Mouse (Mus musculus) stomach, embryonic 14.5 days (tissue): Measurements from ENCODE around the gene Tbxas1. TPM values are rescaled to one million over a fixed set of nuclear protein-coding genes. Genes with fewer than 3 reads are reported as not detected.

Experiments used
- ATAC-seq: fragments of 200-750 bp; cut with Nextera tagmentation; 2 replicates; pipeline ENCODE4 v1.8.0; 2017; ENCODE audit warnings: low read depth, moderate TSS enrichment; ENCODE audit not compliant: insufficient number of reproducible peaks, insufficient read depth, low FRiP score
- H3K27ac ChIP-seq: fragments of 300-500 bp; sonication (generic); 2 replicates; pipeline ENCODE4 v1.5.1; 2014; ENCODE audit warnings: mild to moderate bottlenecking, low read length, moderate library complexity, mixed read lengths
- H3K27me3 ChIP-seq: fragments of 300-500 bp; sonication (generic); 2 replicates; pipeline ENCODE4 v1.6.1; 2014; ENCODE audit warnings: low read length, control low read depth, mixed read lengths; ENCODE audit not compliant: control insufficient read depth, insufficient read depth
- H3K36me3 ChIP-seq: fragments of 300-500 bp; sonication (generic); 2 replicates; pipeline ENCODE4 v1.6.1; 2014; ENCODE audit warnings: mild to moderate bottlenecking, control low read depth, low read length, moderate library complexity, mixed read lengths; ENCODE audit not compliant: control insufficient read depth, insufficient read depth
- H3K4me1 ChIP-seq: fragments of 300-500 bp; sonication (generic); 2 replicates; pipeline ENCODE4 v1.6.1; 2014; ENCODE audit warnings: low read length, control low read depth, mixed read lengths; ENCODE audit not compliant: control insufficient read depth, insufficient read depth
- H3K4me2 ChIP-seq: fragments of 300-500 bp; sonication (generic); replicated peaks from 2 replicates; pipeline ENCODE4 v1.6.1; 2014; ENCODE audit warnings: low read depth, low read length, control low read depth
- H3K4me3 ChIP-seq: fragments of 300-500 bp; sonication (generic); 2 replicates; pipeline ENCODE4 v1.5.1; 2014; ENCODE audit warnings: low read depth, low read length, control low read depth
- H3K9ac ChIP-seq: fragments of 300-500 bp; sonication (generic); replicated peaks from 2 replicates; pipeline ENCODE4 v1.6.1; 2014; ENCODE audit warnings: low read depth, mild to moderate bottlenecking, control low read depth, low read length, moderate library complexity, mixed read lengths
- H3K9me3 ChIP-seq: fragments of 300-500 bp; sonication (generic); 2 replicates; pipeline ENCODE4 v1.6.1; 2016; ENCODE audit warnings: low read depth, low read length, control low read depth; ENCODE audit not compliant: control insufficient read depth
- WGBS: fragments of 180-500 bp; shearing (Covaris S2); extraction: QIAGEN DNeasy Blood & Tissue Kit; methylation state at CpG from one replicate; pipeline ENCODE4 v1.1.7; 2014; 5-methylcytosine and 5-hydroxymethylcytosine counted together
- polyA plus RNA-seq: library from polyadenylated mRNA; unstranded; fragments of >200 nt; fragmentation: Nextera tagmentation; extraction: Ambion mirVana; gene quantifications from 2 replicates; pipeline ENCODE4 v1.2.1, GENCODE M21; 2014

The Tbxas1 gene
- polyA plus RNA-seq, 1 experiment from 2014 or later, result 3.3 TPM

DNA sequence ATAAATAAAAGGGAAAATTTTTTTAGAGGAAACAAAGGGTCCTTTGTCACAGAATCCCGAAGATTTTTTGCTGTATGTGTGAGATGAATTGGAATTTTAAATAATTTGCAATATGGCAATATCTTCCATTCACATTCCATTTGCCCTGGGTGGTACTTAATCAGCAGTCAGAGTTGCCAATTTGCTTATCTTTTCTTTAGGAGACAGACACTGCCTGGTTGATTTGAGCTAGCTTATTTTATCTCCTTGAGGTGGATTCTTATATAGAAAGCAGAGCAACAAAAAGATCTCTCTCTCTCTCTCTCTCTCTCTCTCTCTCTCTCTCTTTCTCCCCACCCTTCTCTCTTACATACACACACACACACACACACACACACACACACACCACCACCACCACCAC lies 9.9 kb downstream of the Tbxas1 start:
- WGBS, result 50% methylated on average over 1 of the region's 1 CpGs
- H3K9ac ChIP-seq, result no peak overlapping the region
- ATAC-seq, result no peak
- H3K4me1 ChIP-seq, result peaks cover 17% of the 10 kb centered on the region
- no peaks in the 10 kb centered on the region for H3K36me3 ChIP-seq
- no peak overlapping the region for H3K4me2 ChIP-seq
- H3K9me3 ChIP-seq, result no peaks in the 10 kb centered on the region
- H3K27me3 ChIP-seq, result no peaks in the 10 kb centered on the region
- no peak overlapping the region for H3K4me3 ChIP-seq
- H3K27ac ChIP-seq, result no peak overlapping the region

DNA sequence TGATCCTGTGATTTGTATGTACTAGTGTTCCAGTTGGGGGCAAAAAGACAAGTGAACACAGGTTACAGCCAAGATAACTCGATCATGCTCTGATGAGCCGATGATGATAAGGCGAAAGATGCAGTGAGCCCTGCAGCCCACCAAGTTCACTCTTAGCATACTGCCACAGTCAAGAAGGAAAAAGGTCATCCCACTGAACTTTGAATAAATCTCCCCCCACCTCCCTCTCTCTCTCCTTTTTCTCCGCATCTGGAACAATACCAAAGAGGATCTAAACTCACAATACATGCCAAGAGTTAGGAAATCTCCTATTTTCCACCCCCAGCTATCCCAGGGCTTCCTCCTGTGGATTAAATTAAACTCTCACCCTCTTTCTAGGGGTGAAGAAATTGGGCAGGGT lies 12.2 kb downstream of the Tbxas1 start:
- Histone ChIP-seq H3K9ac (no peak overlapping the region), H3K4me3 (no peak overlapping the region), H3K36me3 (no peaks in the 10 kb centered on the region), H3K4me1 (peaks cover 13% of the 10 kb centered on the region), H3K27me3 (no peaks in the 10 kb centered on the region), H3K4me2 (no peak overlapping the region), H3K27ac (no peak overlapping the region), H3K9me3 (no peaks in the 10 kb centered on the region)
- WGBS, result 89% methylated on average over 4 of the region's 4 CpGs
- ATAC-seq, result no peak

DNA sequence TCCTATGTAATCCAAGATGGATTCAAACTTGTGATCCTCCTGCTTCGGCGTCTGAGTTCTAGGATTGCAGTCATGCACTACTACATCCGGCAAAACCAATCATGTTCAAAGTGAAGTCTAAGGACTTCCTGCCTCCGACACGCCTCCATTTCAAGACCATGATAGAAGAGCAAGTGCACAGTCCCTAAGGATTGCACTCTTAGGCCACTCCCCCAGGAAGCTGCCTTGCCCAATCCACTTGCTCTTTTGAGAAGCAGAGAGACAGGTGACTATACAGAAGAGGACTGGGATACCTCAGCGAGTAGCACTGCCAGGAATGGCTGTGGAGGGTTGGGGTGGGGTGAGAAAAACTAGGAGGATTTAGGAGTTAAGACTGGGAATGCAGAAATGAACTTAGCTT lies 14.0 kb downstream of the Tbxas1 start:
- H3K27me3 ChIP-seq, result no peaks in the 10 kb centered on the region
- no peak overlapping the region for H3K9ac ChIP-seq
- 72% methylated on average over 6 of the region's 6 CpGs for WGBS
- no peaks in the 10 kb centered on the region for H3K4me1 ChIP-seq
- ATAC-seq, result no peak
- H3K27ac ChIP-seq, result no peak overlapping the region
- no peaks in the 10 kb centered on the region for H3K36me3 ChIP-seq
- no peak overlapping the region for H3K4me2 ChIP-seq
- H3K4me3 ChIP-seq, result no peak overlapping the region
- H3K9me3 ChIP-seq, result no peaks in the 10 kb centered on the region

DNA sequence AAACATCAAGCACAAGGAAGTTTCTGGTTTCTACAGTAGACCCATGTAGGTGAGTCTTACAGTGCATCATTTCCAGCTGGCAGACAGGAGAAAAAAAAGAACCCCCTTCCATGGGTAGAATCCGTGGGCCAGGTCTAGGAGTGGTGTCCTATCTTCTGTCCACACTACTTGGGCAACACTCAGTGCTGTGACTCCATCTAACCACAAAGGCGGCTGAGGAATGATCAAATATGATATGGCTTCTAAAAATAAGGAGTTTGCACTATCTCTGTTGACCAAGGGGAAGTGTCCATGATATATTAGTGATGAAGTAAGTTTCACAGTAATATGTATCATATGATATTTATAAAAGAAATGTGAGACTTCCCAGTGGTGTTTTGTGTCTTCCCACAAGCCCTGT lies 16.8 kb downstream of the Tbxas1 start:
- H3K36me3 ChIP-seq, result no peaks in the 10 kb centered on the region
- H3K27me3 ChIP-seq, result no peaks in the 10 kb centered on the region
- no peak overlapping the region for H3K27ac ChIP-seq
- no peak overlapping the region for H3K9ac ChIP-seq
- H3K4me1 ChIP-seq, result no peaks in the 10 kb centered on the region
- H3K9me3 ChIP-seq, result no peaks in the 10 kb centered on the region
- WGBS, result 69% methylated on average over 2 of the region's 2 CpGs
- ATAC-seq, result no peak
- no peak overlapping the region for H3K4me2 ChIP-seq
- no peak overlapping the region for H3K4me3 ChIP-seq

DNA sequence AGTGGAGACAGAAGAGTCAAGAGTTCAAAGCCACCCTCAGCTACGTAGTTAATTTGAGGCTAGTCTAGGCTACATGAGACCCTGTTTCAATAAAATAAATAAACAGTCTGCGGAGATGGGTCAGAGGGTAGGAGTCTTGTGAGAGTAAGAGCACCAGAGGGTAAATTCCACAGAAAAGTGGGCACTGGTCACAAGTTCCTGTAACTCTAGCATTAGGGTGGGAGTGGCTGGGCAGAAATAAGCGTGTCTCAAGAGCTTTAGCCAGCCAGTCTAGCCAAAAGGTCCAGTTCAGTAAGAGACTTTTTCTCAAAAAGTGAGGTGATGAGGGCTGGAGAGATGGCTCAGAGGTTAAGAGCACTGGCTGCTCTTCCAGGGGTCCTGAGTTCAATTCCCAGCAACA lies 18.4 kb downstream of the Tbxas1 start:
- no peak overlapping the region for H3K27ac ChIP-seq
- H3K27me3 ChIP-seq, result no peaks in the 10 kb centered on the region
- H3K4me3 ChIP-seq, result no peak overlapping the region
- 0 out of 2 replicates have a peak, but pooled peaks cover 2% of the 10 kb centered on the region for H3K4me1 ChIP-seq
- 59% methylated on average over 3 of the region's 3 CpGs for WGBS
- H3K9me3 ChIP-seq, result no peaks in the 10 kb centered on the region
- no peak overlapping the region for H3K4me2 ChIP-seq
- no peaks in the 10 kb centered on the region for H3K36me3 ChIP-seq
- no peak for ATAC-seq
- no peak overlapping the region for H3K9ac ChIP-seq

DNA sequence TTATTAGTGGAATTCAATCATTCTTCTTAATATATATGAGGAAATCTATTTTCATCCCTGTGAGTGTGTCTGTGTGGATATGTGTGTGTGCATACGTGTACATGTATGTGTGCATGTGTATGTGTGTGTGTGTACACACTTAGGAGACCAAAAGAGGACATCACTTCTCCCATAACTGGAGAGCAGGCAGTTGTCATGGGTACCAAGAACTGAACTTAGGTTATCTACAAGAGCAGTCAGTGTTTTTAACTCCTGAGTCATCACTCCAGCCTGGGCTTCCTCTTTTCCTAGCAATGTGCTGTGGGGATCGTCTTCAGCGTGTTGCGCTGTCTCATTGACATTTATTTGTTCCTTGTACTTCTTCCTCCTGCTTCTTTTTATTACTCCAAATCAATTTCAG lies 24.9 kb downstream of the Tbxas1 start:
- Histone ChIP-seq H3K9ac (no peak overlapping the region), H3K4me3 (no peak overlapping the region), H3K36me3 (no peaks in the 10 kb centered on the region), H3K27me3 (no peaks in the 10 kb centered on the region), H3K9me3 (no peaks in the 10 kb centered on the region), H3K4me1 (0 out of 2 replicates have a peak, but pooled peaks cover 4% of the 10 kb centered on the region), H3K4me2 (no peak overlapping the region), H3K27ac (no peak overlapping the region)
- no peak; the same call in 1 of the 2 replicates for ATAC-seq
- WGBS, result 87% methylated on average over 4 of the region's 4 CpGs

DNA sequence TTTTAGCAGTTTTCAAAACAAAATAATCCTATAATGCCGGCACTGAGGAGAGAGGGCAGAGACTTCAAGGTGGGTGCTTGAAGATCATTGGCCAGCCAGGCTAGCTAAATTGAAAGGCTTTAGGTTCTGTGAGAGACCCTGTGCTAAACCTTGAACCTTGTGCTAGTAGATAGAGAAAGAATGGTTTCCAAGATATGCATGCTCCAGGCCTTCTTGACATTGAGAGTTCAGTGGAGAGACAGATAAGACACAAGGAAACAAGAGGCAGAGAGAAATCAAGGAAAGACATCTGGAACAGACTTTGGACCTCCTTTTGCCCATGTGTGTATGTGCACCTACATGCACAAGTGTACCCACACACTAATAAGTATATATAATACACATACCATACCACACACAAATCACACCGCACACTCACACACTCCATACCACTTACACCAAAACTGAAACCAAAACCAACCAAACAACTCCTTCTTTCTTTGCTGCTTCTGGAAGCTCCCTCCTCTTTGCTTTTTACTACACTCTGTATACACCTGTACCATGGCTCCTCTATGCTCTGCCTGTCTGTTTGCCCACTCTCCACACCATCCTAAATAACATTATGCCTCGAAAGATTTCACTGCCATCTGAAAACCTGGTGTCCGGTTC lies 25.4 kb downstream of the Tbxas1 start:
- H3K27ac ChIP-seq, result no peak overlapping the region
- 86% methylated on average over 4 of the region's 4 CpGs for WGBS
- H3K36me3 ChIP-seq, result no peaks in the 10 kb centered on the region
- H3K9ac ChIP-seq, result no peak overlapping the region
- H3K4me3 ChIP-seq, result no peak overlapping the region
- H3K9me3 ChIP-seq, result no peaks in the 10 kb centered on the region
- no peak overlapping the region for H3K4me2 ChIP-seq
- H3K27me3 ChIP-seq, result no peaks in the 10 kb centered on the region
- H3K4me1 ChIP-seq, result 0 out of 2 replicates have a peak, but pooled peaks cover 4% of the 10 kb centered on the region
- peak; percentile 35; the same call in 1 of the 2 replicates for ATAC-seq

DNA sequence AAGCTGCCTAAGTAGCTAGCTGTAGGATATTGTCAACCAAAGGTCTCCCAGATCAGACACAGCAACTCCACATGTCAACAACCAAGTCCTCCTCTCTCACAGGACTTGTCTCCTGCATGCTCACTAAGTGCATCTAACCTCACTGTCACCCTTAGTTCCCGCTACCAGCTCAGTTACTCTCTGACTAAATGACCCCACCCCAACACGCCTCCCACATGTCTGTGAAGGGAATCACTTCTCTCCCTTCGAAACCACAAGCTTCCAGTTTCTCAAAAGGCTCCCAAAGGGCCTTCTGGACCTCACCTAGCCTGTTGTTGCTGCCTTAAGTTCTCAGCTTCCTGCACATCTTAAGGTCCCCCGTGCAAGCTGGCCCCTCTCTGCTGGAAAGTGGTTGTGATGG lies 25.9 kb downstream of the Tbxas1 start:
- H3K36me3 ChIP-seq, result no peaks in the 10 kb centered on the region
- no peaks in the 10 kb centered on the region for H3K9me3 ChIP-seq
- no peaks in the 10 kb centered on the region for H3K27me3 ChIP-seq
- no peak for ATAC-seq
- H3K4me3 ChIP-seq, result no peak overlapping the region
- no peak overlapping the region for H3K4me2 ChIP-seq
- H3K27ac ChIP-seq, result no peak overlapping the region
- no peak overlapping the region for H3K9ac ChIP-seq
- H3K4me1 ChIP-seq, result 0 out of 2 replicates have a peak, but pooled peaks cover 4% of the 10 kb centered on the region
- 85% methylated on average over 4 of the region's 4 CpGs for WGBS

DNA sequence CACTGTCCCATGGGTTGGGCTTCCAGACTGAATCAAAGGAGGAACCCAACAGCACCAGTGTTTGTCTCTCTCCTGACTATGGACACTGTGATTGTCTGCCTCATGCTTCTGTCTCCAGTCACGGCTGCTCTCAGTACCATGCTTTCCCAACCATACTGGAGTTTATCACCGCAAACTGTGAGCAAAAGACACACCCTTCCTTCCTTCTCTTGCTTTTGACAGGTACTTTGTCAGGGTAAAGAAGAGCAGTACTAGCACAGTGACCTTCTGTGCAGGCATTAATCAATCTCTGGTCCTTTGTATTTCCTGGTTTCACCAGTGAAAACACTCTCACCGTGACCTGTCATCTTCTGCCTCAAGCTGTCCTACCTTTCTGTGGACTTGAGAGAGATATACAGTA lies 26.4 kb downstream of the Tbxas1 start:
- no peak overlapping the region for H3K4me3 ChIP-seq
- no peaks in the 10 kb centered on the region for H3K9me3 ChIP-seq
- ATAC-seq, result no peak
- H3K9ac ChIP-seq, result no peak overlapping the region
- no peaks in the 10 kb centered on the region for H3K27me3 ChIP-seq
- no peaks in the 10 kb centered on the region for H3K36me3 ChIP-seq
- H3K4me1 ChIP-seq, result 0 out of 2 replicates have a peak, but pooled peaks cover 4% of the 10 kb centered on the region
- H3K27ac ChIP-seq, result no peak overlapping the region
- H3K4me2 ChIP-seq, result no peak overlapping the region
- 46% methylated on average over 3 of the region's 3 CpGs for WGBS
